Mouse (Mus musculus) stomach, embryonic 16.5 days (tissue): ENCODE measurements at regions not wholly inside any gene's neighbourhood (a gene's known extent, or its start where the extent isn't known, plus 50 kb on each side); places are given as distances from the start of the nearest gene placed in this dataset.
A peak's percentile ranks its signal among the peaks of the same experiment; 100 is the strongest.

Experiments
- ATAC-seq: fragments of 200-750 bp; cut with Nextera tagmentation; 2 replicates; pipeline ENCODE4 v1.8.0; 2017; ENCODE audit warnings: moderate number of reproducible peaks, moderate TSS enrichment; ENCODE audit not compliant: insufficient read depth, low FRiP score
- H3K27ac ChIP-seq: fragments of 300-500 bp; sonication (generic); 2 replicates; pipeline ENCODE4 v1.5.1; 2014; ENCODE audit warnings: low read length
- H3K27me3 ChIP-seq: fragments of 300-500 bp; sonication (generic); 2 replicates; pipeline ENCODE4 v1.6.1; 2014; ENCODE audit warnings: low read length, control low read depth, mixed read lengths; ENCODE audit not compliant: control insufficient read depth, insufficient read depth
- H3K36me3 ChIP-seq: fragments of 300-500 bp; sonication (generic); 2 replicates; pipeline ENCODE4 v1.6.1; 2014; ENCODE audit warnings: low read length; ENCODE audit not compliant: control insufficient read depth, insufficient read depth
- H3K4me1 ChIP-seq: fragments of 300-500 bp; sonication (generic); 2 replicates; pipeline ENCODE4 v1.6.1; 2014; ENCODE audit warnings: low read length, control low read depth, mixed read lengths; ENCODE audit not compliant: control insufficient read depth, insufficient read depth
- H3K4me2 ChIP-seq: fragments of 300-500 bp; sonication (generic); 2 replicates; pipeline ENCODE4 v1.6.1; 2014; ENCODE audit warnings: low read depth, low read length, mixed read lengths
- H3K4me3 ChIP-seq: fragments of 300-500 bp; sonication (generic); replicated peaks from 2 replicates; pipeline ENCODE4 v1.5.1; 2014; ENCODE audit warnings: mild to moderate bottlenecking, low read length
- H3K9ac ChIP-seq: fragments of 300-500 bp; sonication (generic); 2 replicates; pipeline ENCODE4 v1.6.1; 2014; ENCODE audit warnings: low read length
- H3K9me3 ChIP-seq: fragments of 300-500 bp; sonication (generic); replicated peaks from 2 replicates; pipeline ENCODE4 v1.6.1; 2016; ENCODE audit warnings: low read length, control low read depth; ENCODE audit not compliant: control insufficient read depth
- WGBS: fragments of 180-500 bp; shearing (Covaris S2); extraction: QIAGEN DNeasy Blood & Tissue Kit; methylation state at CpG from one replicate; pipeline ENCODE4 v1.1.7; 2014; 5-methylcytosine and 5-hydroxymethylcytosine counted together

GRCm38 (mm10) chr17:47983286-47983685, 54.8 kb downstream of the 1700122O11Rik start:
- Histone ChIP-seq H3K36me3 (no peaks in the 10 kb centered on the region), H3K9me3 (no peaks in the 10 kb centered on the region), H3K4me1 (peaks cover 8% of the 10 kb centered on the region; the same call in 1 of the 2 replicates), H3K4me2 (no peak overlapping the region), H3K9ac (no peak overlapping the region), H3K4me3 (no peak overlapping the region), H3K27me3 (no peaks in the 10 kb centered on the region), H3K27ac (no peak overlapping the region)
- 85% methylated on average over 7 of the region's 7 CpGs for WGBS
- ATAC-seq = no peak

DNA sequence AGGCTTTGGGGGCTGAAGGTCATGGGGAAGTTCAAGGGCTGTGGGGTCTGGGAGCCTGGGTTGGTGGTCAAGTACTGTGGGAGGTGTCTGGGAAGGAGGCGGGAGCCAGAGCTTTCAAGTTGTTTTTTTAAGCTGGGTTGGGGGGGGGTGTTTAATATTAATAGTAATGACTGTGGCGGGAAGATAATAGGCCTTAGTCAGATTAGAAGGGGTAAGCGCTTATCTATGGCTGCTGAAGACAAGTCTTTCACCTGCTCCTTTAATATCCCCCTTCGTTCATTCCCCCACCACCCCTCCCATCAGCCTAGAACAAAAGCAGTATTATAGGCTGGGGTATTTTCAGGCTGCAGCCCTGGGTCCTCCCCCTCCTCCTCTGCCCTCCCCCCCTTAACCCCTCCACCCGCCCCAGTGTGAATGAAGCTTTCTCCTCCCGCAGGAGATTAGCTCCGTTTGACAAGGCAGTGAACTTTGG, 56.5 kb downstream of the 1700122O11Rik start:
- Histone ChIP-seq H3K27ac (no peak overlapping the region), H3K27me3 (no peaks in the 10 kb centered on the region), H3K9me3 (no peaks in the 10 kb centered on the region), H3K4me2 (no peak overlapping the region), H3K9ac (no peak overlapping the region), H3K4me1 (peaks cover 9% of the 10 kb centered on the region), H3K36me3 (no peaks in the 10 kb centered on the region), H3K4me3 (no peak overlapping the region)
- 29% methylated on average over 7 of the region's 7 CpGs for WGBS
- no peak for ATAC-seq

GRCm38 (mm10) chr17:47979266-47979665, 54.8 kb upstream of the Foxp4 start:
- no peak overlapping the region for H3K4me2 ChIP-seq
- no peak overlapping the region for H3K9ac ChIP-seq
- no peaks in the 10 kb centered on the region for H3K9me3 ChIP-seq
- no peak overlapping the region for H3K27ac ChIP-seq
- H3K36me3 ChIP-seq = no peaks in the 10 kb centered on the region
- H3K27me3 ChIP-seq = no peaks in the 10 kb centered on the region
- peaks cover 26% of the 10 kb centered on the region for H3K4me1 ChIP-seq
- H3K4me3 ChIP-seq = no peak overlapping the region
- 52% methylated on average over 4 of the region's 4 CpGs for WGBS
- no peak for ATAC-seq

DNA sequence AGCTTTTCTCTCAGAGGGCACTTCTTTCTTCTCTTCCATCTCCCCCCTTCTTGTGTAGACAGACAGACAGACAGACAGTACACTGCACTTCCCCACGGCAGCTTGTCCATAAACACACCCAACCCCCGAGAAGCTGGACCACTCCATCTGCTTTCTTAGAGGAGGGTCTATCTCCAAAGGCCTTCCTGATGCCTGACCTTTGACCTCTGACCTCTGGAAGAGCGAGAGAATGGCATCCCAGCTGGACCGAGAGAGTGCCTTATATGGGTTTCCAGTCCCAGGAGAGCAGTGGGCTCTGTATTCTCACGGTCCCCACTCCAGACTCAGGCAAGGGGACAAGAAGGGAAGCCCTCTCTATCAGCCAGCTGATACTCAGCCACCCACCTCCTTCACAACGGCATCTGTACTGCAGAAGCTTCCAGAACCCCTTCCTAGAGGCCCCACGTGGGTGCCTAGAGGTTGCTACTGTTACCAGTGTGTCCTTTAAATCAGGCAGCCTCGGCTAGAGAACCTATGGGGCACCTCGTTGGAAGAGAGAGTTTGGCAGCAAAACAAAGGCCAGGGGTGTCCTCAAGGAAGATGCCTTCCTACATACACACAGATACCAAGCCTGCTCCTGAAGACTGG, 54.1 kb upstream of the Foxp4 start:
- Histone ChIP-seq H3K27ac (no peak overlapping the region), H3K9me3 (no peaks in the 10 kb centered on the region), H3K4me2 (no peak overlapping the region), H3K27me3 (no peaks in the 10 kb centered on the region), H3K9ac (no peak overlapping the region), H3K4me1 (peaks cover 30% of the 10 kb centered on the region), H3K4me3 (no peak overlapping the region), H3K36me3 (no peaks in the 10 kb centered on the region)
- no peak for ATAC-seq
- WGBS = 34% methylated on average over 9 of the region's 9 CpGs

- no peak overlapping the region for H3K27ac ChIP-seq
- ATAC-seq = no peak
- no peak overlapping the region for H3K4me2 ChIP-seq
- WGBS = 83% methylated on average over 2 of the region's 2 CpGs
- peaks cover 36% of the 10 kb centered on the region for H3K4me1 ChIP-seq
- no peaks in the 10 kb centered on the region for H3K9me3 ChIP-seq
- no peaks in the 10 kb centered on the region for H3K36me3 ChIP-seq
- no peaks in the 10 kb centered on the region for H3K27me3 ChIP-seq
- no peak overlapping the region for H3K9ac ChIP-seq
- H3K4me3 ChIP-seq = no peak overlapping the region
These were observed 53.6 kb upstream of the Foxp4 start for GRCm38 (mm10) chr17:47978001-47978400.

DNA sequence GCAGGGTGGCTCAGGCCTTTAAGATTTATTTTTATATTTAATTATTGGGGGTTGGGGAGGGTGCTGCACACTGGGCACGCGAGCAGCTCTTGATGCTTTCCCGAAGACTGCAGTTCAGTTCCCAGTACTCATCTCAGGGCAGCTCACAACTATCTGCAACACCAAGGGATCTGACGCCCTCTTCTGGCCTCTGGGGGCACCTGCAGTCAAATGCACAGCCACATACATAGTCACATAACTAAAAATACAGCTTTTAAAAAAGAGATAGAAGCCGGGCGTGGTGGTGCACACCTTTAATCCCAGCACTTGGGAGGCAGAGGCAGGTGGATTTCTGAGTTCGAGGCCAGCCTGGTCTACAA, 52.5 kb upstream of the Foxp4 start:
- no peaks in the 10 kb centered on the region for H3K9me3 ChIP-seq
- 89% methylated on average over 7 of the region's 7 CpGs for WGBS
- no peaks in the 10 kb centered on the region for H3K27me3 ChIP-seq
- ATAC-seq = no peak
- H3K4me2 ChIP-seq = no peak overlapping the region
- H3K9ac ChIP-seq = no peak overlapping the region
- H3K27ac ChIP-seq = peak overlapping the region; percentile 85
- H3K4me3 ChIP-seq = no peak overlapping the region
- H3K36me3 ChIP-seq = no peaks in the 10 kb centered on the region
- H3K4me1 ChIP-seq = peaks cover 36% of the 10 kb centered on the region

DNA sequence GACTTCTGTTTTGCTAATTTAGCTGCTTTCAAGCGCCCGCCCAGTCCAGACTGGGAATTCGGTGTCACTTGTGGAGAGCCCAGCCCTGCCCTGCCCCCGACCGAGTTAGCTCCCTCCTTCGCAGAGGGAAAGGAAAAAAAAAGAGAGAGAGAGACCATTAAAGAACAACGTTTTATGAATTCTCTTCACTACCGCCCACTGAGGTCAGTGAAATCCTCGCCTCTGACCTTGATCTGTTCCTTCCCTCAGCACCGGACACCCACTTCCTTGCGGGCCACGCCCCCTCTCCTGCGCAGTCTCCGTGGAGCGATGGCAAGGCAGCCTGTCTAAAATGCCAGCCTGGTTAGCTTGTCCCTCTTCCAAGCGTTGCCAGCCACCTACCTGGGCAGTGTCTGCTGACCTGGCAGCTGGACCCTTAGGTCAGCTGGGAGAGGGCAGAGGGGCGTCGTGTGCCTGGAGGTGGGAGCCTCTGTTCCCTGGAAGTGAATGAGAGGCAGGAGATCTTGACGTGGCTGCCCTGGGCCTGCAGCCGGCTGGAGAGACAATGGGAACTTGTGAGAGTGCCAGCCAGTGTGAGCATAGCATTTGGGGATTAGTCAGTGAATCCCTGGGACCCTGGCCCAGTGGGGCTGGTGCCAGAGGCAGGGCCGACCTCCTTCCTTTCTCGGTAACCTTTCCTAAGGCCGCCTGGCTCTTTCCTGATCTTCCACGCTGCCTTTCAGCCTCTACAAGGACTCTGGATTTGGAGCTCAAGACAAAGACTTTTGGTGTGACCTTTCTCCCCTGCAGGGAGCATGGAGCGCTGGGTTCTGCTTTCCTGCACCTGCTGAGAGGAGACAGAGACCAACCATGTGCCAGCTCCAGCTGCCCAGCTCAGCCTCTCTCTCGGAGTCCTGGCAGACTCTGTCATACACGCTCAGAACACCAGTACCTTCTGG, 51.9 kb upstream of the Foxp4 start:
- no peaks in the 10 kb centered on the region for H3K9me3 ChIP-seq
- peak overlapping the region; percentile 36 for H3K4me3 ChIP-seq
- H3K4me1 ChIP-seq = peaks cover 35% of the 10 kb centered on the region
- H3K27me3 ChIP-seq = no peaks in the 10 kb centered on the region
- WGBS = 16% methylated on average over 27 of the region's 27 CpGs
- peak overlapping the region; percentile 63 for H3K4me2 ChIP-seq
- H3K36me3 ChIP-seq = no peaks in the 10 kb centered on the region
- H3K9ac ChIP-seq = peak overlapping the region; percentile 64
- peak; percentile 28; the same call in 1 of the 2 replicates for ATAC-seq
- H3K27ac ChIP-seq = peak overlapping the region; percentile 85

DNA sequence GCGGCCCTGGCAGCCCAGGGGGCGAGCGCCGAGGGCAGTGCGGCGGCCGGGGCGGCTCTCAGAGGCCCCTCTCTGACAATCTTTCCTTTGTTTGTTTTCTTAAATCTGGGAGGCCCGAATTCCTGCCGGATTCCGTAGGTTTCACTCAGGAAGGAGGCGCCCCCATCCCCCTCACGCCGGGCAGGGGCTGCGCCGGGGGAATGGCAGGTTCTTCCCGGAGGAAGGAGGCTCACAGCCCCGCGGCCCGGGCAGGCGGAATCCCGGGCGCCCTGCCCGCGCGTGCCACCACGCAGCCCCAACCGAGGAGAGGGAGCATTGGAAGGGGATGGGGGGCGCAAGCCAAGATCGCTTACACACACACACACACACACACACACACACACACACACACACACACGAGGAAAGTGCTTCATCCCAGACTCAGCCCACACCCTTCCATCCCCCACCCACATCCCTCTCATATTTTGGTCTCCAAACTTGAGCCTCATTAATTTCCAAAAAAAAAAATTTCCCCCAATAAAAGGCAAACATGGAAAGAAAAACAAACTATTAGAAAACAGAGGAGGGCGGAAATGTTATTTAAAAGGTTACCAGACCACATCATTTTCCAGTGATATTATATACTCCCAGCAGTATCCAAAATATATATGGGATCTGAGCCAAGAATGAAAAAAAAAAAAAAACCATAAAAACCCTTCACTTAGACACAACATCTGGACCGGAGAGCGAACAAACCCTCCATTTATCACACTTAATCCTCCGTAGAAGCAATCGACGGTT, 51.0 kb upstream of the Foxp4 start:
- H3K9me3 ChIP-seq = no peaks in the 10 kb centered on the region
- H3K27me3 ChIP-seq = no peaks in the 10 kb centered on the region
- 0 out of 2 replicates have a peak, but pooled peaks have one; percentile 8 for ATAC-seq
- 2% methylated on average over 37 of the region's 37 CpGs for WGBS
- peak overlapping the region; percentile 86 for H3K27ac ChIP-seq
- H3K36me3 ChIP-seq = no peaks in the 10 kb centered on the region
- peak overlapping the region; percentile 43 for H3K4me3 ChIP-seq
- peaks cover 33% of the 10 kb centered on the region for H3K4me1 ChIP-seq
- peak overlapping the region; percentile 73 for H3K9ac ChIP-seq
- H3K4me2 ChIP-seq = peak overlapping the region; percentile 63
